Mouse (Mus musculus): ENCODE results near the gene Rc3h1. TPM values are rescaled to one million over a fixed set of nuclear protein-coding genes. Genes with fewer than 3 reads are reported as not detected.

The Rc3h1 gene
- total and polyA plus RNA-seq, 2 experiments from 2014 or later: 4.7 to 32.6 TPM

GRCm38 (mm10) chr1:160986881-160987635 is 80.8 kb downstream of the Rc3h1 start:
- ATAC-seq (ENCODE audit: insufficient read depth, low read depth) (no peak), DNase-seq (ENCODE audit: low spot score) (no peak)
- no peaks in the 10 kb centered on the region for H3K36me3 ChIP-seq (replicated peaks; ENCODE audit: control insufficient read depth, insufficient read depth, low read length)
- H3K4me1 ChIP-seq (ENCODE audit: control insufficient read depth, insufficient read depth): no peaks in the 10 kb centered on the region
- no peak overlapping the region for H3K9ac ChIP-seq (replicated peaks; ENCODE audit: low read depth, low read length)
- no peaks in the 10 kb centered on the region for H3K9me3 ChIP-seq (replicated peaks; ENCODE audit: control insufficient read depth, low read length)
- TF ChIP-seq EP300 (IDR thresholded peaks at IDR 0.05; ENCODE audit: low read depth) (no peak), CTCF (IDR thresholded peaks at IDR 0.05; ENCODE audit: low read depth) (no peak)
- 87% methylated on average over 17 of the region's 17 CpGs for WGBS
- H3K4me3 ChIP-seq (ENCODE audit: low read depth, low read length): no peak overlapping the region
- no peak overlapping the region for H3K4me2 ChIP-seq (ENCODE audit: low read depth, low read length)
- no peaks in the 10 kb centered on the region for H3K27me3 ChIP-seq (ENCODE audit: control insufficient read depth, insufficient read depth, low read length)
- no peak overlapping the region for H3K27ac ChIP-seq (ENCODE audit: low read depth)

- DNase-seq (ENCODE audit: low spot score): no peak
- Histone ChIP-seq H3K4me2 (ENCODE audit: low read depth, low read length) (no peak overlapping the region), H3K4me3 (ENCODE audit: low read depth, low read length) (no peak overlapping the region), H3K4me1 (ENCODE audit: control insufficient read depth, insufficient read depth) (no peaks in the 10 kb centered on the region), H3K36me3 (replicated peaks; ENCODE audit: control insufficient read depth, insufficient read depth, low read length) (no peaks in the 10 kb centered on the region), H3K27me3 (ENCODE audit: control insufficient read depth, insufficient read depth, low read length) (no peaks in the 10 kb centered on the region), H3K27ac (ENCODE audit: low read depth) (no peak overlapping the region), H3K9ac (replicated peaks; ENCODE audit: low read depth, low read length) (no peak overlapping the region), H3K9me3 (replicated peaks; ENCODE audit: control insufficient read depth, low read length) (no peaks in the 10 kb centered on the region)
- no peak for ATAC-seq (ENCODE audit: insufficient read depth, low read depth)
- WGBS: 78% methylated on average over 15 of the region's 15 CpGs
- no peak for TF ChIP-seq EP300 (IDR thresholded peaks at IDR 0.05; ENCODE audit: low read depth)
Observed at GRCm38 (mm10) chr1:160989395-160989794, 83.2 kb downstream of the Rc3h1 start.

GRCm38 (mm10) chr1:160993851-160994250 is 87.6 kb downstream of the Rc3h1 start:
- Histone ChIP-seq H3K9me3 (replicated peaks; ENCODE audit: control insufficient read depth, low read length) (no peaks in the 10 kb centered on the region), H3K4me3 (ENCODE audit: low read depth, low read length) (no peak overlapping the region), H3K27me3 (ENCODE audit: control insufficient read depth, insufficient read depth, low read length) (no peaks in the 10 kb centered on the region), H3K27ac (ENCODE audit: low read depth) (no peak overlapping the region), H3K4me1 (ENCODE audit: control insufficient read depth, insufficient read depth) (0 out of 2 replicates have a peak, but pooled peaks cover 3% of the 10 kb centered on the region), H3K9ac (replicated peaks; ENCODE audit: low read depth, low read length) (no peak overlapping the region), H3K36me3 (replicated peaks; ENCODE audit: control insufficient read depth, insufficient read depth, low read length) (no peaks in the 10 kb centered on the region), H3K4me2 (ENCODE audit: low read depth, low read length) (no peak overlapping the region)
- 74% methylated on average over 6 of the region's 6 CpGs for WGBS
- no peak for DNase-seq (ENCODE audit: low spot score)
- ATAC-seq (ENCODE audit: insufficient read depth, low read depth): no peak
- TF ChIP-seq EP300 (IDR thresholded peaks at IDR 0.05; ENCODE audit: low read depth) (no peak), CTCF (IDR thresholded peaks at IDR 0.05; ENCODE audit: low read depth) (no peak)

GRCm38 (mm10) chr1:161004942-161005341 is 98.7 kb downstream of the Rc3h1 start:
- Histone ChIP-seq H3K9me3 (replicated peaks; ENCODE audit: control insufficient read depth, low read length) (no peaks in the 10 kb centered on the region), H3K27ac (ENCODE audit: low read depth) (no peak overlapping the region), H3K4me1 (ENCODE audit: control insufficient read depth, insufficient read depth) (no peaks in the 10 kb centered on the region), H3K36me3 (replicated peaks; ENCODE audit: control insufficient read depth, insufficient read depth, low read length) (peaks cover 8% of the 10 kb centered on the region; the same call in 1 of the 2 replicates), H3K4me2 (ENCODE audit: low read depth, low read length) (no peak overlapping the region), H3K27me3 (ENCODE audit: control insufficient read depth, insufficient read depth, low read length) (no peaks in the 10 kb centered on the region), H3K4me3 (ENCODE audit: low read depth, low read length) (no peak overlapping the region), H3K9ac (replicated peaks; ENCODE audit: low read depth, low read length) (no peak overlapping the region)
- DNase-seq (ENCODE audit: low spot score) (no peak), ATAC-seq (ENCODE audit: insufficient read depth, low read depth) (no peak)
- WGBS: 74% methylated on average over 4 of the region's 4 CpGs
- TF ChIP-seq CTCF (IDR thresholded peaks at IDR 0.05; ENCODE audit: low read depth) (no peak), EP300 (IDR thresholded peaks at IDR 0.05; ENCODE audit: low read depth) (no peak)

GRCm38 (mm10) chr1:161005526-161005925 is 99.3 kb downstream of the Rc3h1 start:
- H3K9ac ChIP-seq (replicated peaks; ENCODE audit: low read depth, low read length): no peak overlapping the region
- no peaks in the 10 kb centered on the region for H3K9me3 ChIP-seq (replicated peaks; ENCODE audit: control insufficient read depth, low read length)
- no peaks in the 10 kb centered on the region for H3K4me1 ChIP-seq (ENCODE audit: control insufficient read depth, insufficient read depth)
- no peaks in the 10 kb centered on the region for H3K27me3 ChIP-seq (ENCODE audit: control insufficient read depth, insufficient read depth, low read length)
- peaks cover 8% of the 10 kb centered on the region; the same call in 1 of the 2 replicates for H3K36me3 ChIP-seq (replicated peaks; ENCODE audit: control insufficient read depth, insufficient read depth, low read length)
- H3K4me2 ChIP-seq (ENCODE audit: low read depth, low read length): no peak overlapping the region
- ATAC-seq (ENCODE audit: insufficient read depth, low read depth) (no peak), DNase-seq (ENCODE audit: low spot score) (no peak)
- TF ChIP-seq CTCF (IDR thresholded peaks at IDR 0.05; ENCODE audit: low read depth) (no peak), EP300 (IDR thresholded peaks at IDR 0.05; ENCODE audit: low read depth) (no peak)
- no peak overlapping the region for H3K27ac ChIP-seq (ENCODE audit: low read depth)
- H3K4me3 ChIP-seq (ENCODE audit: low read depth, low read length): no peak overlapping the region
- whole genome bisulfite sequencing: 63% methylated on average over 3 of the region's 3 CpGs

GRCm38 (mm10) chr1:161006471-161006870 is 100.3 kb downstream of the Rc3h1 start:
- no peak for ATAC-seq (ENCODE audit: insufficient read depth, low read depth)
- Histone ChIP-seq H3K9ac (replicated peaks; ENCODE audit: low read depth, low read length) (no peak overlapping the region), H3K4me1 (ENCODE audit: control insufficient read depth, insufficient read depth) (no peaks in the 10 kb centered on the region), H3K9me3 (replicated peaks; ENCODE audit: control insufficient read depth, low read length) (no peaks in the 10 kb centered on the region), H3K27me3 (ENCODE audit: control insufficient read depth, insufficient read depth, low read length) (no peaks in the 10 kb centered on the region), H3K36me3 (replicated peaks; ENCODE audit: control insufficient read depth, insufficient read depth, low read length) (peaks cover 8% of the 10 kb centered on the region; the same call in 1 of the 2 replicates), H3K27ac (ENCODE audit: low read depth) (no peak overlapping the region), H3K4me3 (ENCODE audit: low read depth, low read length) (no peak overlapping the region), H3K4me2 (ENCODE audit: low read depth, low read length) (no peak overlapping the region)
- DNase-seq (ENCODE audit: low spot score): no peak
- TF ChIP-seq EP300 (IDR thresholded peaks at IDR 0.05; ENCODE audit: low read depth): no peak
- TF ChIP-seq CTCF (IDR thresholded peaks at IDR 0.05; ENCODE audit: low read depth): no peak
- WGBS: 88% methylated on average over 5 of the region's 5 CpGs
